Mouse (Mus musculus) stomach, embryonic 14.5 days (tissue): ENCODE results near the gene Exoc7. TPM values are rescaled to one million over a fixed set of nuclear protein-coding genes. Genes with fewer than 3 reads are reported as not detected.

Experiments
- ATAC-seq: fragments of 200-750 bp; cut with Nextera tagmentation; 2 replicates; pipeline ENCODE4 v1.8.0; 2017; ENCODE audit warnings: low read depth, moderate TSS enrichment; ENCODE audit not compliant: insufficient number of reproducible peaks, insufficient read depth, low FRiP score
- H3K27ac ChIP-seq: fragments of 300-500 bp; sonication (generic); 2 replicates; pipeline ENCODE4 v1.5.1; 2014; ENCODE audit warnings: mild to moderate bottlenecking, low read length, moderate library complexity, mixed read lengths
- H3K27me3 ChIP-seq: fragments of 300-500 bp; sonication (generic); 2 replicates; pipeline ENCODE4 v1.6.1; 2014; ENCODE audit warnings: low read length, control low read depth, mixed read lengths; ENCODE audit not compliant: control insufficient read depth, insufficient read depth
- H3K36me3 ChIP-seq: fragments of 300-500 bp; sonication (generic); 2 replicates; pipeline ENCODE4 v1.6.1; 2014; ENCODE audit warnings: mild to moderate bottlenecking, control low read depth, low read length, moderate library complexity, mixed read lengths; ENCODE audit not compliant: control insufficient read depth, insufficient read depth
- H3K4me1 ChIP-seq: fragments of 300-500 bp; sonication (generic); 2 replicates; pipeline ENCODE4 v1.6.1; 2014; ENCODE audit warnings: low read length, control low read depth, mixed read lengths; ENCODE audit not compliant: control insufficient read depth, insufficient read depth
- H3K4me2 ChIP-seq: fragments of 300-500 bp; sonication (generic); replicated peaks from 2 replicates; pipeline ENCODE4 v1.6.1; 2014; ENCODE audit warnings: low read depth, low read length, control low read depth
- H3K4me3 ChIP-seq: fragments of 300-500 bp; sonication (generic); 2 replicates; pipeline ENCODE4 v1.5.1; 2014; ENCODE audit warnings: low read depth, low read length, control low read depth
- H3K9ac ChIP-seq: fragments of 300-500 bp; sonication (generic); replicated peaks from 2 replicates; pipeline ENCODE4 v1.6.1; 2014; ENCODE audit warnings: low read depth, mild to moderate bottlenecking, control low read depth, low read length, moderate library complexity, mixed read lengths
- H3K9me3 ChIP-seq: fragments of 300-500 bp; sonication (generic); 2 replicates; pipeline ENCODE4 v1.6.1; 2016; ENCODE audit warnings: low read depth, low read length, control low read depth; ENCODE audit not compliant: control insufficient read depth
- WGBS: fragments of 180-500 bp; shearing (Covaris S2); extraction: QIAGEN DNeasy Blood & Tissue Kit; methylation state at CpG from one replicate; pipeline ENCODE4 v1.1.7; 2014; 5-methylcytosine and 5-hydroxymethylcytosine counted together
- polyA plus RNA-seq: library from polyadenylated mRNA; unstranded; fragments of >200 nt; fragmentation: Nextera tagmentation; extraction: Ambion mirVana; gene quantifications from 2 replicates; pipeline ENCODE4 v1.2.1, GENCODE M21; 2014

Gene Exoc7
- polyA plus RNA-seq, 1 experiment from 2014 or later, result 67.3 TPM

DNA sequence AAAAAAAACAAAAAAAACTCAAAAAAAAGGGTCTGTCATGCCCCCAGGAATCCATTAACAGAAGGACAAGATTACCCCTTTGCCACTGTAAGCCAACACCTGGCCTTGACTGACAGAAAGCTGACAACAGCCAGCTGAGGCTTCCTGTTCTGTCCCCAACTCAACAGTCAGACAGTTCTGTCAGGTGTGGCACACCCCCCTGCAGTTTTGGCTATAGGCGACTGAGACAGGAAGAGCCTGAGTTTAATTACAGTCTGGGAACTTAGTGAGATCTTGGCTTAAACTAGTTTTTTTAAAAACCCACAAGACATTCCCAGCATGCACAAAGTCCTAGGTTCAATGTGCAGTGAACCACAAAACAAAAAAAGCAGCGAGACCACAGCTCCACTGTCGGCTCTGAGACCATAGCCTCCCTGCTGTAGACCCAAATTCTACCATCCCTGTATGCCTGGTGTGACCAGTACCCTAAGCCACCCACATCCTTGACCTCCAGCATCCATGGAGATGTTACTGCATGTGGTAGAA lies 53.9 kb downstream of the Exoc7 start:
- no peaks in the 10 kb centered on the region for H3K27me3 ChIP-seq
- H3K4me3 ChIP-seq, result no peak overlapping the region
- H3K4me1 ChIP-seq, result no peaks in the 10 kb centered on the region
- H3K27ac ChIP-seq, result no peak overlapping the region
- no peak overlapping the region for H3K9ac ChIP-seq
- peaks cover 82% of the 10 kb centered on the region for H3K36me3 ChIP-seq
- WGBS, result 92% methylated on average over 3 of the region's 3 CpGs
- no peak overlapping the region for H3K4me2 ChIP-seq
- H3K9me3 ChIP-seq, result no peaks in the 10 kb centered on the region
- ATAC-seq, result no peak

DNA sequence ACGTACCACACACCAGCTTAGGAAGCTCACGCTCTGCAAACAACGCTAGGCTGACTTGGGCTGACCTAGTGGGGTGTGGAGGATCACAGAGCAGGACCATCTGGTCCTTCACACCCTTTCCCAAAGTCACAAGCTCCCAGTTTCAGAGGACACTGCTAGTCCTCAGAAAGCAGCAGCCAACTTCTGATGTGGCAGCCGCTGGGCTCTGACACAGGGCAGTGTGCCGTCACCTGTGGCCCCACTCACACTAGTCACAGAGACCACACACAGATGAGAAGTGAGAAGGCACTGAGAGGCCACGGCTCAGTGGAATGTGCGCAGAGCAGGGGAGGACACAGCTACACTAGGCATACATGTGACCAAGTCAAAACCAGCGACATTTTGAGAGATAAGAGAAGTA lies 56.1 kb downstream of the Exoc7 start:
- Histone ChIP-seq H3K36me3 (peaks cover 92% of the 10 kb centered on the region), H3K4me3 (no peak overlapping the region), H3K9me3 (no peaks in the 10 kb centered on the region), H3K4me1 (no peaks in the 10 kb centered on the region), H3K27ac (no peak overlapping the region), H3K4me2 (no peak overlapping the region), H3K27me3 (no peaks in the 10 kb centered on the region), H3K9ac (no peak overlapping the region)
- no peak for ATAC-seq
- WGBS, result 81% methylated on average over 8 of the region's 8 CpGs

DNA sequence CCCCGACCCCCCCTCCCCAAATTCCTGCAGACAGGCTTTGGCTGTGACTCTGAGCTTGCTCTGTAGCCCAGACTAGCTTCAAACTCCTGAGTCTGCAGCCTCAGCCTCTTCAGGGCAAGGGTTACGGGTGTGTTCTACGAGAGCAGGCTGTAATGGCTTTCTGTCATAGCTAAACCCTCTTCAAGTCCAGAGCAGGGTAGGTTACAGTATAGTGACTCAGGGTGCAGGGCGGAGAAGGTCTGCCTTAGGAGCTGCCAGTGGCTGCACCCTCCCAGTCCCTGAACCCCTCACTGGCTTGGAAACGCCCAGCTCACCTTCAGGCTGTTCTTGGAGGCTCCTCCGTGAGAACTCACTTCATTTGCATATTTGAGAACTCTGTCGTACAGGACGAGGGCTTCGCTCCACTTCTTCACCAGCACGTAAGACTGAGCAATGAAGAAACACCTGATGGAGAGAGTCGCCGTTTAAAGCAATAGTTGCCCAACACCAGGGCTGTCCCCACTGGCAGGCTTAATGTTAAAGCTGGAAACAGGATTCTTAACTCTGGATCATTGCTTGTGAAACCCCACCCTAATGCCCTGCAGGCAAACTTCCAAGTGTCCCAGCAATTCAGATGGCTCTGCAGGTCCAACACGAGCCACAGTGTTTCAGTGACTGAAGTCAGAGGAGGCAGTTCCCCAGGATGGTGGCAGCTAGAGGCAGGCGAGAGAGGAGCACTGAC lies 59.4 kb downstream of the Exoc7 start:
- 75% methylated on average over 14 of the region's 14 CpGs for WGBS
- Histone ChIP-seq H3K9me3 (no peaks in the 10 kb centered on the region), H3K4me3 (no peak overlapping the region), H3K27ac (no peak overlapping the region), H3K4me2 (no peak overlapping the region), H3K4me1 (no peaks in the 10 kb centered on the region), H3K27me3 (no peaks in the 10 kb centered on the region), H3K36me3 (peaks cover 93% of the 10 kb centered on the region), H3K9ac (no peak overlapping the region)
- ATAC-seq, result no peak

DNA sequence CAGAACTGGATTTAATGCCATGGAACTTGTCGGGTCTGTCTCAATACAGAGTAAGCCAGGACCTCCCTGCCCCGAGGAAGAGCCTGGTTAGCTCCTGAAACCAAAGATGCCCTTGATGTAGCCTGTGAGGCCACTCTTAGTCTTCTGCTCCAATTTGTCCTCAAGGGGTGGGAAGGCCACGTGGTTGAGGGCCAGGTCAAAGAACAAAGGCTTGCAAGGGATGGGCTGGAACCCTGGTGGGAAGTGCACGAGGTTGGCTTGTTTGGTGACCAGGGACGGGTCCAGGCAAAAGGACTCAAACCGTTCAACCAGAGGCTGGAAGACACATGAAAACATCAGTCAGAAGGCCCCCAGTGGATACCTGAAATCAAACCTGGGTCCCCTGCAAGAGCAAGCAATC lies 61.4 kb downstream of the Exoc7 start:
- H3K4me1 ChIP-seq, result 0 out of 2 replicates have a peak, but pooled peaks cover 7% of the 10 kb centered on the region

DNA sequence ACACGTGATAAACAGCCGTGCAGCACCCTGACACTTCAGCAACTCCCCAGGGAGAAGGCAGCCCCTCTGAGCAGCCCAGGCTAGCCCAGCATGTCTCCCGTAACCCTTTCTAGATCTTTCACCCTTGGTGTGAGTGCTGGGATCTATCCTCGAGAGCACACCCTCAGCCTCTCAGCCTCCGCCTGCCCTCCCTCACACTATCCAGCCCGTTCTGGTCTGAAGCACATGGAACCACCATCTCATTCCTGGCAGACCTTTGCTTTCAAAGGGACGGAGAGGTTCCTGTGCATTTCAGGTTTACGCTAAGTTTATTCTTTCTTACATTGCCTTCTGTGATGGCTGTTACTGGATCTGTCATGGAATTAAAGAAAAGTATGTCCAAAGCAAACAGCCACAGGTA lies 62.5 kb downstream of the Exoc7 start:
- peaks cover 62% of the 10 kb centered on the region for H3K36me3 ChIP-seq
- no peak overlapping the region for H3K4me3 ChIP-seq
- H3K4me1 ChIP-seq, result 0 out of 2 replicates have a peak, but pooled peaks cover 7% of the 10 kb centered on the region
- H3K9me3 ChIP-seq, result no peaks in the 10 kb centered on the region
- H3K9ac ChIP-seq, result no peak overlapping the region
- WGBS, result 68% methylated on average over 8 of the region's 8 CpGs
- H3K27me3 ChIP-seq, result no peaks in the 10 kb centered on the region
- no peak overlapping the region for H3K4me2 ChIP-seq
- ATAC-seq, result no peak
- no peak overlapping the region for H3K27ac ChIP-seq

More for the DNA sequence above, 61.4 kb downstream of the Exoc7 start:
- Histone ChIP-seq H3K4me3 (no peak overlapping the region), H3K9ac (no peak overlapping the region), H3K36me3 (peaks cover 73% of the 10 kb centered on the region), H3K27me3 (no peaks in the 10 kb centered on the region), H3K4me2 (no peak overlapping the region), H3K27ac (no peak overlapping the region), H3K9me3 (no peaks in the 10 kb centered on the region)
- 77% methylated on average over 6 of the region's 6 CpGs for WGBS
- ATAC-seq, result no peak

DNA sequence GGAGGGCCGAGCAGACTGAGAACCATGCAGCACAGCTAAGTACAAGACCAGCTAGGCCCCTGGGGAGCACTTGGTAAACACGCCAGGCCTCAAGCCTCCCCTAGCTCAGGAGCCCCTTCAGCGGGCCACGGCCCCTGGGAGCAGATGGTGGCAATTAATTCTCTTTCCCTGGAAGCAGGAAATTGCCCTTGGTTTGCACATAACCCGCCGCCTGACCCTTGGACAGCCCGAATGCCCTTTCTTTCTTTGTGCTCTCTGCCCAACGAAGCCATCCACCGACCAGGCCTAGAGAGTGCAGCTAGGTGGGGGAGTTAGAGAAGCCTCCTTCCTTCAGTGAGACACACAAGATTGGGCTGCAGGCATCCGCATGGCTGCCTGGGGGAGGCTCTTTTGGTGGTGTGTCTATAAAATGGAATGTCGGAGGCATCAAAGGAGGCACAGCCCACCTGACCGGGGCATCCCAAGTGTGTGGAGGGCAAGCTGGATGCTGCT lies 65.2 kb downstream of the Exoc7 start:
- Histone ChIP-seq H3K27me3 (no peaks in the 10 kb centered on the region), H3K9ac (no peak overlapping the region), H3K4me1 (0 out of 2 replicates have a peak, but pooled peaks cover 7% of the 10 kb centered on the region), H3K36me3 (peaks cover 34% of the 10 kb centered on the region), H3K27ac (peak overlapping the region; percentile 27; the same call in 1 of the 2 replicates), H3K9me3 (no peaks in the 10 kb centered on the region), H3K4me2 (no peak overlapping the region), H3K4me3 (no peak overlapping the region)
- ATAC-seq, result no peak
- 39% methylated on average over 12 of the region's 12 CpGs for WGBS

DNA sequence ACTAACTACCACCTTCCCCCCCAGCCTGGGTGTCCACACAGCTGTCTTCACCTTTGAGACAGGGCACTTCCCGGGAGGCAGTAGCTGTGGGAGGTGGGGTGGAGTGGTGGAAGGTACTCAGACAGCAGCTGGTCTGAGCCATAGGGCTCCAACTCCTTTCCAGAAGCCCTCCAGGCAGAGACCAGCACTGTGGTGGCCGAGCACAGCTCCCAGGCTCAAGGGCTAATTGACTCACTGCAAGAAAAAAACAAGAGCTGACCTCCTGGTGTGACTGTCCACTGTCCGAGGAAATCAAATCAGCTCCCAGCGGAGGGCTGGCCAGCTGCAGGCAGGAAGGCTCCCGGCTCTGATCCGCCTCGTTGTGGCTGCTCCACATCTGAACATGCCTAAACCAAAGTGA lies 67.2 kb downstream of the Exoc7 start:
- Histone ChIP-seq H3K4me3 (no peak overlapping the region), H3K9me3 (no peaks in the 10 kb centered on the region), H3K4me2 (no peak overlapping the region), H3K9ac (no peak overlapping the region), H3K4me1 (0 out of 2 replicates have a peak, but pooled peaks cover 7% of the 10 kb centered on the region), H3K36me3 (peaks cover 14% of the 10 kb centered on the region; the same call in 1 of the 2 replicates), H3K27ac (no peak overlapping the region), H3K27me3 (no peaks in the 10 kb centered on the region)
- WGBS, result 44% methylated on average over 7 of the region's 7 CpGs
- ATAC-seq, result no peak
